In the genomic region with DNA sequence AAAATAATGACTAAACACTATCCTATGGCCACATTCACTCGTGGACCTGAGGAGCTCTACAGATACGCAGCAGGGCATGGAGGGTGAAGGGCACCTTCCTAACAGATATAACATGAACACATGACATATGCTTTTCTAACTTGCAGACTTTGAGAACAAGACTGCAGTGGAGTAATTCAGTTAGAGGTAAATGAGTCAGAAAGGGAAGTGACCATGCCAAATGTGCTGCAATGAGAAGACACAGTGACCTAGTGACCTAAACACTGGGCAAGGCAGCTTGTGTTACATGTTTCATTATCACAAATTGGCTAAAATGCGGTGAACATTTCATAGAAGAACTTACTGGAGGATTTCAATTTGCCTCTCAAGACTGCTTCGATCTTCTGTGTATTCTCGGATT, we compare ENCODE assay signal across 27 mouse cellular contexts. TPM values are rescaled to one million over a fixed set of nuclear protein-coding genes. Genes with fewer than 3 reads are reported as not detected.
"Had no signal": no experiment of that assay in that cellular context is flagged by ENCODE, and none has a peak within 500 bp of the region (broad histone marks: within the 10 kb centered on the region; RNA-seq: fewer than 3 reads in every experiment).

No protein-coding gene starts in this region.

- DNase-seq: gastrocnemius, adult 2 months; gastrocnemius, postnatal 10 days; gastrocnemius, postnatal 25 days; heart, adult 11 months; heart, adult 2 months; heart, postnatal 14 days; heart, postnatal 36 days; kidney, adult 11 months; kidney, adult 2 months; kidney, adult 9 months; kidney, postnatal 14 days; kidney, postnatal 36 days; layer of hippocampus, adult 9-11 months; layer of hippocampus, postnatal 36 days; left cerebral cortex, postnatal 4 days had no signal

- H3K4me1 ChIP-seq: heart, embryonic 13.5 days; heart, embryonic 15.5 days; hindbrain, embryonic 13.5 days; hindbrain, embryonic 15.5 days; kidney, embryonic 15.5 days; limb, embryonic 13.5 days; limb, embryonic 15.5 days; liver, embryonic 12.5 days had no signal

- H3K4me3 ChIP-seq: gastrocnemius, adult 2 months; heart, adult 2 months; heart, embryonic 13.5 days; heart, embryonic 15.5 days; hindbrain, embryonic 13.5 days; hindbrain, embryonic 15.5 days; kidney, embryonic 15.5 days; limb, embryonic 13.5 days; limb, embryonic 15.5 days; liver, embryonic 12.5 days had no signal

RNA-seq across cellular contexts. Expression of gene Rasef, which starts 42.6 kb away (rescaled TPM):
- total RNA-seq: gastrocnemius, adult 2 months; gastrocnemius, postnatal 25 days; hematopoietic stem cell, adult 5-6 weeks; layer of hippocampus, adult 18-20 months; left cerebral cortex, adult 18-20 months had no signal
- polyA plus RNA-seq: liver, embryonic 12.5 days; liver, embryonic 14.5 days had no signal
